Mouse (Mus musculus) Patski (cell line): ENCODE results near the gene Chmp4b. TPM values are rescaled to one million over a fixed set of nuclear protein-coding genes. Genes with fewer than 3 reads are reported as not detected.

ENCODE experiments used
- ATAC-seq: fragments of 100-300 bp; one replicate; pipeline ENCODE4 v1.8.0; 2021
- CTCF ChIA-PET: fragments of 350-600 bp; sonication (Branson Sonifier 250); formaldehyde crosslinking; loops from one replicate; lab custom pipeline; 2022; ENCODE audit warnings: inconsistent platforms; lab: Charles Lee
- POLR2A ChIA-PET: fragments of 350-600 bp; sonication (Branson Sonifier 250); formaldehyde crosslinking; loops from one replicate; lab custom pipeline; 2022; ENCODE audit warnings: antibody characterized with exemption, inconsistent platforms; lab: Charles Lee
- DNase-seq: peaks from one replicate; pipeline ENCODE4 v3.0.0-alpha.2; 2011; ENCODE audit warnings: low read depth, low spot score
- H3K27me3 ChIP-seq: fragments of 371-371 bp; one replicate; pipeline ENCODE4 v1.5.1; 2021
- CTCF ChIP-seq: fragments of 100-300 bp; IDR thresholded peaks from one replicate; pipeline ENCODE4 v1.5.1; 2021
- in situ Hi-C: fragments of 300-500 bp; cut with MboI; formaldehyde crosslinking; loops from 3 replicates; pipeline ENCODE4 v1.11.1; 2018; ENCODE audit warnings: low pct_unique_long_range_greater_than_20kb, mixed read lengths
- polyA plus RNA-seq: library from polyadenylated mRNA; unstranded; gene quantifications from one replicate; pipeline ENCODE4 v1.2.3, GENCODE M21; 2021

Gene Chmp4b
- polyA plus RNA-seq, 1 experiment from 2014 or later = 239 TPM

- POLR2A ChIA-PET = no interaction called here
- CTCF ChIA-PET = no interaction called here
- no peak for TF ChIP-seq CTCF
- no peaks in the 10 kb centered on the region for H3K27me3 ChIP-seq
- ATAC-seq = no peak
- in situ Hi-C loops = no loop called here
- DNase-seq = no peak
Observed at GRCm38 (mm10) chr2:154642005-154642459, 9.5 kb upstream of the Chmp4b start.

- CTCF ChIA-PET = no interaction called here
Observed at GRCm38 (mm10) chr2:154642712-154643385, 8.7 kb upstream of the Chmp4b start.

GRCm38 (mm10) chr2:154646634-154647033 lies 4.9 kb upstream of the Chmp4b start:
- peak; percentile 60 for TF ChIP-seq CTCF
- DNase-seq (no peak), ATAC-seq (no peak)
- POLR2A ChIA-PET = no interaction called here
- H3K27me3 ChIP-seq = no peaks in the 10 kb centered on the region
- in situ Hi-C loops = no loop called here
- CTCF ChIA-PET = no interaction called here

More at GRCm38 (mm10) chr2:154642712-154643385, 8.7 kb upstream of the Chmp4b start:
- no peak for ATAC-seq
- peak; percentile 72 for TF ChIP-seq CTCF
- in situ Hi-C loops = no loop called here
- H3K27me3 ChIP-seq = no peaks in the 10 kb centered on the region
- no peak for DNase-seq
- POLR2A ChIA-PET = no interaction called here

GRCm38 (mm10) chr2:154648086-154648485 lies 3.4 kb upstream of the Chmp4b start:
- POLR2A ChIA-PET = no interaction called here
- DNase-seq (no peak), ATAC-seq (no peak)
- no peaks in the 10 kb centered on the region for H3K27me3 ChIP-seq
- CTCF ChIA-PET = interaction anchor here (0.9 kb wide), 1 partner anchor 9 kb away, joined by 4 read pairs; no protein-coding TSS in a partner anchor
- in situ Hi-C loops = no loop called here
- peak; percentile 70 for TF ChIP-seq CTCF

- TF ChIP-seq CTCF = no peak
- in situ Hi-C loops = no loop called here
- DNase-seq = no peak
- ChIA-PET POLR2A (no interaction called here), CTCF (no interaction called here)
- ATAC-seq = no peak
- H3K27me3 ChIP-seq = no peaks in the 10 kb centered on the region
Observed at GRCm38 (mm10) chr2:154650404-154650803, 1.1 kb upstream of the Chmp4b start.

- no peak for TF ChIP-seq CTCF
- ATAC-seq (no peak), DNase-seq (no peak)
- ChIA-PET CTCF (no interaction called here), POLR2A (no interaction called here)
- no peaks in the 10 kb centered on the region for H3K27me3 ChIP-seq
- in situ Hi-C loops = no loop called here
Observed at GRCm38 (mm10) chr2:154654976-154655375, 3.5 kb downstream of the Chmp4b start.

- CTCF ChIA-PET = no interaction called here
- POLR2A ChIA-PET = no interaction called here
- ATAC-seq (no peak), DNase-seq (no peak)
- TF ChIP-seq CTCF = no peak
- H3K27me3 ChIP-seq = no peaks in the 10 kb centered on the region
- in situ Hi-C loops = no loop called here
Observed at GRCm38 (mm10) chr2:154655878-154656414, 4.4 kb downstream of the Chmp4b start.

GRCm38 (mm10) chr2:154656710-154657485 lies 5.4 kb downstream of the Chmp4b start:
- CTCF ChIA-PET = no interaction called here
- no peak for TF ChIP-seq CTCF

GRCm38 (mm10) chr2:154657486-154658237 lies 6.2 kb downstream of the Chmp4b start:
- ChIA-PET POLR2A (interaction anchor here (0.9 to 1.3 kb wide), 4 partner anchors 18 to 103 kb away, joined by 3 to 5 read pairs (median 3); no protein-coding TSS in a partner anchor), CTCF (no interaction called here)
- TF ChIP-seq CTCF = no peak
- peak; percentile 22 for ATAC-seq
- no peak for DNase-seq
- no peaks in the 10 kb centered on the region for H3K27me3 ChIP-seq
- in situ Hi-C loops = no loop called here

More at GRCm38 (mm10) chr2:154656710-154657485, 5.4 kb downstream of the Chmp4b start:
- no peaks in the 10 kb centered on the region for H3K27me3 ChIP-seq
- in situ Hi-C loops = no loop called here
- POLR2A ChIA-PET = interaction anchor here (0.6 to 1.3 kb wide), 4 partner anchors 20 to 166 kb away, joined by 3 to 7 read pairs (median 4); no protein-coding TSS in a partner anchor
- ATAC-seq (peak; percentile 92), DNase-seq (peak; percentile 74)

GRCm38 (mm10) chr2:154659070-154659469 lies 7.6 kb downstream of the Chmp4b start:
- no peak for DNase-seq
- ATAC-seq = no peak
- no peak for TF ChIP-seq CTCF
- H3K27me3 ChIP-seq = no peaks in the 10 kb centered on the region
- CTCF ChIA-PET = interaction anchor here (1.2 kb wide), 1 partner anchor 10 kb away, joined by 4 read pairs; no protein-coding TSS in a partner anchor
- POLR2A ChIA-PET = interaction anchor here (0.6 kb wide), 1 partner anchor 203 kb away, joined by 3 read pairs; no protein-coding TSS in a partner anchor
- in situ Hi-C loops = no loop called here
